Mouse (Mus musculus) left cerebral cortex, postnatal 25 days (tissue): ENCODE data around the gene Ackr2. TPM values are rescaled to one million over a fixed set of nuclear protein-coding genes. Genes with fewer than 3 reads are reported as not detected.

Experiments
- DNase-seq, 2 experiments: peaks; one replicate each; pipeline ENCODE4 v3.0.0; 2022; ENCODE audit warnings: low spot score in 2 of 2, mixed read lengths in 1 of 2
- intact Hi-C: fragments of 180-260 bp; cut with DNase I; formaldehyde crosslinking; loops from one replicate; pipeline ENCODE4 v1.15.1; 2025
- total RNA-seq, 2 experiments: library from RNA; stranded (reverse); gene quantifications; 2 replicates each; pipeline ENCODE4 v1.2.3; 2021

Ackr2 gene
- total RNA-seq, 2 experiments from 2014 or later: 5.5 to 7.6 TPM

DNA sequence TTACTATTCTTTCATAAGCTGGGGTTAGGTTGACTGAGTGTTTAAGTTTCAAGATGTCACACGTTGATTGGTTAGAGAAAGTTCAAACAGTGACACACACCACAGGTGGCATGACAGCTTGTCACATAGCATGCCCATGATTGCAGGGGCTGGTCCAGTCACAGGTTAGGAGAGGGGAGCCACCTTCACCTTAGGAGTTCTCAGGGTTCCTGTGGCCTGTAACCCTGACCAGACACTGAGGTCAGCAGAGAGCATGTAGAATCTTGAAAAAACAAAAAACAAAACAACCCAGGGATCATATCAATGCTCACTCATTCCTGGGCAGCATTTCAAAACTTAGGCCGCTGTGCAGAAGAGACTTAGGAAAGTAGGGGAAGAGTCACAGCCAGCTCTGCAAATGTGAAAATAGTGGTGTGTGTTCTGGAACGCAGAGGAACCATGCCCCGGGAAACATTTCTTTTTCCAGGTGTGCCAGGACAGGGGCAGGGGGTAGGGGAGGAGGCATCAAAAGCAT, 8.2 kb upstream of the Ackr2 start:
- intact Hi-C loops: no loop called here
- DNase-seq: no peak

DNA sequence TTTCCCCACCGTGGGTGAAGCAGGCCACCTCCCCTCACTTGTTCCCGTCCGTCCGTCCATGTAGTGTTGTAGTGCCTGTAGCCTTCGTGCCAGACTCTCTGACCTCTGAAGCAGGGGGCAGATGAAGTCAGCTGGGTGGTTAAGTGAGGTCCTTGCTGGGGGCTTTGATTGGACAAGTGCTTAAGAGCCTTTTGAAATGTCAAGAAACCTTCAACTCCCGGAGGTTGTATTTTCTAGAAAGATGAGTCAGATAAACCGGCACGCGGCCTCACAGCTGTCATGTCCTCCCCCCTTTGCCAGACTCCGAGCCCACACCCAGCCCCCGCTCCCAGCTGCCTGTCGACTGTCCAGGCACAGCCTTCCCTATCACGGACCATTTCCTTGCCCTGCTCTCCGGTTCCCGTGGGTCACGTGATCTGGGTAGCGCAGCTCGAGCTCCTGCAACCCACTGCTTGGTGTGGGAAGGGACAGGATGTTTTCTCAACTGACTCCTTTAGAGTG, 7.7 kb upstream of the Ackr2 start:
- DNase-seq: peak in 1 of 2 experiments; percentile 62

DNA sequence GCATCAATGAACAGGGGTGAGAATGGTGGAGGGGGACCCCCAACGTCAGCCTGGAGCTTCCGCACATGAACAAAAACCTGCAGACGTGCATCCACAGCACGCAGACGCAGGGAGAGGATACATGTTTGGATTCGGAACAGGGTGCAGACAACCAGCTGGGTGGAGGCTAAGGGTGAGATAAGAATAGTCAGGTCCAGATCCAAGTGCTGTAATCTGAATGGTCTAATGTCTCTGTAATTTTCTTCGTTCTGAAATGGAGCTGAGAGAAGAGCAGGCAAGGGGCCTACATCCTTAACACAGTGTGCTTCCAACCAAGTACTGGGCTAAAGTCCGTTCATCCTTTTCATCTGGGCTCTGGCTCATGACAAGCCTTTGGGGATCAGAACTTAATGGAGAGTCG, 6.9 kb upstream of the Ackr2 start:
- DNase-seq: no peak
- intact Hi-C loops: no loop called here

More for the DNA sequence above, 7.7 kb upstream of the Ackr2 start:
- intact Hi-C loops: no loop called here

GRCm38 (mm10) chr9:121892057-121892687, 6.0 kb upstream of the Ackr2 start:
- intact Hi-C loops: no loop called here
- no peak for DNase-seq

- intact Hi-C loops: no loop called here
- DNase-seq: no peak
Measured at GRCm38 (mm10) chr9:121894447-121894846, 3.7 kb upstream of the Ackr2 start.

GRCm38 (mm10) chr9:121895392-121895993, 2.7 kb upstream of the Ackr2 start:
- no peak for DNase-seq
- intact Hi-C loops: no loop called here

GRCm38 (mm10) chr9:121896820-121897219, 1.3 kb upstream of the Ackr2 start:
- intact Hi-C loops: no loop called here

DNA sequence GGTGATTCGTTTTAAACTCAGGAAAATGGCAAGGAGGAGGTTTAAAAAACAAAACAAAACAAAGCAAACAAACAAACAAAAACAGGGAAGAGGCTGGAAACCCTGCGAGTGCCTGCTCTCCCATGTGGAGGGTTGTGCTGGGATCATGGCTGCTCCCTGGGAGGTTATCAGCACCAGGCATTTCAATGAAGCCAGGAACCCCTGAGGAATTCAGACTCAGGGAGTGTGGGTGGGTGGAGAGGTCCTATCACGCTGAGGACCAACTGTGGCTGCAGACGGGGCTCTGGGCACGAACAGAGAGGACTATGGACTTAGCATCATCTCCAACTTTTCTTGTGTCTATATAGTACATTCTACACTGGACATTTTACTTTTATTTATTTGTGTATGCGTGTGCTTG, 1.2 kb downstream of the Ackr2 start:
- no peak for DNase-seq
- intact Hi-C loops: no loop called here

More at GRCm38 (mm10) chr9:121896820-121897219, 1.3 kb upstream of the Ackr2 start:
- no peak for DNase-seq

- intact Hi-C loops: no loop called here
- no peak for DNase-seq
Measured at GRCm38 (mm10) chr9:121900282-121900855, 2.2 kb downstream of the Ackr2 start.

DNA sequence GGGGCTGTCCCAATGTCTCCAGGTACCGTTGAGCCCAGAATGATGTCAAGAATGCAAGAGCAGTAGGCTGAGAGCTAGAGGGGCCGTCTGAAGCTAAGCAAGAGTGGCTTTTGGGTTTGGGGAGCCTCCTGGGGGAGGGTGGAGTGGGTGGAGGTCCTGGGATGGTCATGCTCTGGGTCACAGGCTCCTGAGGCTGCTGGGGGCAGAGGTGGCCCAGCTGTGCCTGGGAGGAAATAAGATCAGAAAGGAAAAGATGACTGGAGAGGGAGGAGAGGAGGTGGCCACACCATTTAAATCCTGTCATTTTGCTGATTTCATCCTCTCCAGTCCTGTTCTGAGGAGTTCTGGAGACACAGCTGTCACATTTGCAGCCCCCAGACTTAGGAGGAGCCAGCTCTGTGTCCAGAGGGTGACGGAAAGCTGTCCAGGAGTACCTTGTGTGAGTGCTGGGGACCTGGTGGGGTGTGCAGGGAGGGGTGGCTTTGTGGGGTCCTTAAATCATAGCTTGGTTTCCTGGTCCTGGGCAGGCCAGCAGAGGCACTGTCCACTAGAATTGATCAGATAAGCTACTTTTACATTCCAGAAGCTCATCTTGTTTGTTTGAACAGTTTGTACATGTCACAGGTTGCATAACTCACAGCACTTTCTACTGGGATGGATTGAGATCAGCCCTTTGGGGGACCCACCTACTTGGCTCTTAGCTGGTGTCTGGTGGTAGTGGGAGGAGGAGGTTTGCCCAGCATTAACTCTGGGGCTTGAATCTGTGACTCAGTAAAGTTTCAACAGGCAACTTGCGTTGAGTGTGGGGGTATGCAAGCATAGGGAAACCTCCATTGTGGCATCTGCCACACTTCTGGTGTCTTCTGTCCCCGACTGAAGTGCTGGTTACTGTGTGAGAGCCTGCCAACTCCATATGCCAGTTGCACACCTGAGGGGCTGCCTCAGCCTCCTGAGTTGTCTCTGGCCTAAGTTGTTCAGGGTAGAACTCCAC, 3.9 kb downstream of the Ackr2 start:
- intact Hi-C loops: no loop called here
- DNase-seq: no peak

- no peak for DNase-seq
- intact Hi-C loops: no loop called here
Measured at GRCm38 (mm10) chr9:121903476-121904305, 5.5 kb downstream of the Ackr2 start.

DNA sequence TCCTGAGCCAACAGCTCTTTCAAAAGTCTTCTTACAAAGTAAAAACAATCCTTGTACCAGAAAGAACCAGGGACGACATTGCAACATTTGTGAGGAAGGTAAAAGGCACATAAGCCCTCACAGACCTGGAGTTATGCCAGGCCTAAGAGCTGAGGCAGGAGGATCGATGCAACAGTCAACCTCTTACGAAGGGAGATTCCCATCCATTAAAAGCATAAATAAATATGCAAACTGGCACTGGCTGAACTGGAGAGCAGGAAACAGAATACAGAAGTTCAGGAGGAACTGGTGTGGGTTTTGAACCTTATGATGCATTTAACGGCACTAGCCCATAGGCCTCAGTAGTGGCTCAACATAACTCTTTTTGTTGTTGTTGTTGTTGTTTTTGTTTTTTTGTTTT, 6.2 kb downstream of the Ackr2 start:
- intact Hi-C loops: no loop called here
- no peak for DNase-seq

DNA sequence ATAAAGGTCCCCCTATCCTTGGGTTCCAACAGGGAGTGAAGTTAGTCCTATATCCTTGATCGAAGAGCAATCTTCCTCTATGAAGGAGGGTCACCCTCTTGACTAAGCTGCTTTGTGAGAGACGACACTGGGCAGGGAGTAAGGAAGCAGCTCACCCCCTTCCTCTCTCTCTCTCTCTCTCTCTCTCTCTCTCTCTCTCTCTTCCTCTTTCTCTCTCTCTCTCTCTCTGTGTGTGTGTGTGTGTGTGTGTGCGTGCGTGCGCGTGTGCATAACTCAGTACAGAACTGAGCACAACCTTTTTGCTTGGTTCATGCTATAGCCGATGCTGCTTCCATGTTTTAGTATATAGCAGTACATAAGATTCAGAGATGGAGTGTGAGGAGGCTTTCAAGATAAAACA, 6.8 kb downstream of the Ackr2 start:
- no peak for DNase-seq
- intact Hi-C loops: no loop called here

GRCm38 (mm10) chr9:121905556-121906185, 7.5 kb downstream of the Ackr2 start:
- DNase-seq: peak; percentile 35 to 78
- intact Hi-C loops: no loop called here

DNA sequence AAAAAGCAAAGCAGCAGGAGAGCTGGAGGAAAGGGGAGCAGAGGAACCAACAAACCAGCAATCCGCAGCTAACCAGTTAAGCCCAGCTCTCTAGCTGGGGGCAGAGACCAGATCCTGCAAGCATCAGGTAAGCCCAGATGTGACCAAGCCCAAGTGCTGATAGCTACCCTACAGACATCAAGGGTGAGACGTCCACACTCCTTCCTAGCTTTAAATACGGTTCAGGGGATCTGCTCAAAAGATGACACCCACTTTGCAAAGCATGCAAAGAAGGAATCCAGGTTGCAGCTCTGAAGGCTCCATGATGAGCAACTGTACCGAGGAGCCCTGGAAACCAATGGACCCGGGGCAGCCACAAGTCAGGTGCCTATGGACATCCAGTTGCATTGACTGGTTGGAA, 8.3 kb downstream of the Ackr2 start:
- intact Hi-C loops: no loop called here
- no peak for DNase-seq

DNA sequence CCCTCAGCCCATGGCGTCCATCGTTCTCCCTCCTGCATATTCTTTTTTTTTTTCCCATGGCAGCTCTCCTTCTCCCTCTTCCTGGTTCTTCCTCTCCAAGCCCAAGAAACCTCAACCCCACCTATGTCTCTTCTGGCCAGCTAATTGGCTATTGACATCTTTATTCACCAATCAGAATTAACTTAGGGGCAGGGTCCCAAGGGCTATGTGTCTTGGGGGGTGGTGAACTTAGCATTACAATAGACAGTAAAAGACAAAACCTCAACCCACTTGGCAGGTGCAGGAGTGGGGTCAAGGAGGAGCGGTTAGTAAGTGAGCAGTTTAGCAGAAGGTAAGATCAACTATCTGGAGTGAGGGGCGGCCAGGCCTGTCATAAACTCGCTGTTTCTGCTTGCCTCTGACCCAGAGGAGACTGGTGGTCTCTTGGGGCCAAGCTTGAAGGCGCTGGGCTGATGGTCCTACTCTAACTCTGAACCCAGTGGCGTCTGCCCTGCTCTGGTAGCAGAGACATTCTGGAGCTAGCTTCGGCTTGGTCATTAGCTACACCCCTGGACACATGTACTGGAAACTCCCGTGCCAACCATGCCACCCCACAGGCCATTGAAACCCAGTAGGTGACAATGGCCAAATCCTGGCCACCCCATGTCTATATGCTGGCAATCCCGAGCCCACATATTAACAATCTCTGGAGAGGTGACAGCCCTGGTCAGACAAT, 9.4 kb downstream of the Ackr2 start:
- no peak for DNase-seq
- intact Hi-C loops: no loop called here

- no peak for DNase-seq
- intact Hi-C loops: no loop called here
Measured at GRCm38 (mm10) chr9:121908321-121908720, 10.2 kb downstream of the Ackr2 start.

DNA sequence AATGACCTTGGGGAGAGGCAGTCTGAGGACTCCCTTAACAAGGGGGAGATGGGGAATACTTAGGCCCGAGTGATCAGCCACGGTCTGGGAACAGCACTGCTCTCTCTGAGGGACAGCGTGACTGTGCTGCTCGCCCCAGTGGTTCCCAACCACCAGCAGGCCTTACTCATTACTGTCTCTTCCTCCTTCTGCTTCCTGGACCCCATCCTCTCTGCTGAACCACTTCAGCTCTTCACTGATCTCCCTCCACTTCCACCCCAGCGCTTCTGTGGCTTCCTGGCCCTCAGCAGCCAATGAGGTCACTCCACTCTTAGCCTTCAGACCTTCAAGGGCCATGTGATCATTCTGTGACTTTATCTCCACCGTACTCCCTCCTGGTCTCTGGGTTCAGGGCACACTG, 11.5 kb downstream of the Ackr2 start:
- no peak for DNase-seq
- intact Hi-C loops: no loop called here
